Mouse (Mus musculus) cerebellum, adult 9-11 months (tissue): Measurements from ENCODE around the gene Ifnz.
"Not testable (repeated sequence)": the region's sequence is repeated elsewhere in the genome, so short reads cannot be mapped to it uniquely, and the experiment has no call there.

Experiments used
- DNase-seq: peaks from one replicate; pipeline ENCODE4 v3.0.0; 2022

The Ifnz gene

GRCm38 (mm10) chr4:88788402-88788801 lies 6.5 kb downstream of the Ifnz start, which contains the start of gene Gm13277:
Gene Gm13277 (plus strand): TSS chr4:88788632.
- peak; percentile 75 for DNase-seq

GRCm38 (mm10) chr4:88791250-88791649 lies 9.3 kb downstream of the Ifnz start, which contains the start of gene Gm13278:
Gene Gm13278 (plus strand): TSS chr4:88791550.
- DNase-seq: not testable (repeated sequence)

GRCm38 (mm10) chr4:88793936-88794675 lies 12.2 kb downstream of the Ifnz start, which contains the start of gene Gm13275:
Gene Gm13275 (plus strand): TSS chr4:88794487.
- DNase-seq: peak; percentile 82

- DNase-seq: not testable (repeated sequence)
Observed at GRCm38 (mm10) chr4:88797097-88797496, 15.2 kb downstream of the Ifnz start, which contains the start of gene Gm13279. Gene Gm13279 (plus strand): TSS chr4:88797397.

- not testable (repeated sequence) for DNase-seq
Observed at GRCm38 (mm10) chr4:88799365-88799764, 17.4 kb downstream of the Ifnz start, which contains the start of gene Gm13285. Gene Gm13285 (plus strand): TSS chr4:88799665.

GRCm38 (mm10) chr4:88802954-88803353 lies 21.0 kb downstream of the Ifnz start, which contains the start of gene Gm13287:
Gene Gm13287 (plus strand): TSS chr4:88803254.
- not testable (repeated sequence) for DNase-seq

GRCm38 (mm10) chr4:88805231-88805630 lies 23.3 kb downstream of the Ifnz start, which contains the start of gene Gm13288:
Gene Gm13288 (plus strand): TSS chr4:88805531.
- DNase-seq: not testable (repeated sequence)

GRCm38 (mm10) chr4:88805761-88806160 lies 23.8 kb downstream of the Ifnz start:
- DNase-seq: peak; percentile 44

GRCm38 (mm10) chr4:88815928-88816327 lies 34.0 kb downstream of the Ifnz start, which contains the start of gene Ifna7:
Gene Ifna7 (plus strand): TSS chr4:88816228.
- no peak for DNase-seq

GRCm38 (mm10) chr4:88819659-88820058 lies 37.7 kb downstream of the Ifnz start, which contains the start of gene Ifna11:
Gene Ifna11 (plus strand): TSS chr4:88819959.
- no peak for DNase-seq

GRCm38 (mm10) chr4:88822995-88823394 lies 41.1 kb downstream of the Ifnz start:
- no peak for DNase-seq

- not testable (repeated sequence) for DNase-seq
Observed at GRCm38 (mm10) chr4:88827116-88827515, 45.2 kb downstream of the Ifnz start, which contains the start of gene Ifna6. Gene Ifna6 (plus strand): TSS chr4:88827416.

GRCm38 (mm10) chr4:88830523-88830922 lies 48.6 kb downstream of the Ifnz start:
- DNase-seq: no peak
